Mouse (Mus musculus) urinary bladder, postnatal 4 days (tissue): ENCODE results near the gene Gpr37.
A peak's percentile ranks its signal among the peaks of the same experiment; 100 is the strongest.

Source experiments
- DNase-seq, 2 experiments: peaks; one replicate each; pipeline ENCODE4 v3.0.0; 2021 to 2022; ENCODE audit warnings: low spot score in 2 of 2

The Gpr37 gene

DNA sequence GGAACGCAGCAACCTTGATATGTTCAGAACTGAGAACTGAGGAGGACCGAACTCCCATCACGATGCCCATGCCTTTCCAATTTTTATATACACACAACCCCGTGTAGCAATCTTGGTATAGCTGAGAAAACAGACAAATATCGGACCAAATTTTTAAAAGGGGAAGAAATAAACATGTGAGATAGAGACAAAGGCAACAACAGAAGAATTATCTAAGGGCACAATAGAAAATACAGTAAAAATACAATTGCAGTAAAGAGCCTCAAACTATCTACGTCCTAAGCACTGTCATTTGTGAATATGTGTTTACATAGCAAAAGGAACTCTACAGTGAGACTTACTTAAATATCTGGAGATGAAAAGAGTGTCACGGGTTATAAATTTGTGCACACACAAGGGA, at the start of gene Gpr37:
Gene Gpr37, minus strand, starts transcription at position 101 of the 400 bp plus-strand sequence.
- no peak for DNase-seq

DNA sequence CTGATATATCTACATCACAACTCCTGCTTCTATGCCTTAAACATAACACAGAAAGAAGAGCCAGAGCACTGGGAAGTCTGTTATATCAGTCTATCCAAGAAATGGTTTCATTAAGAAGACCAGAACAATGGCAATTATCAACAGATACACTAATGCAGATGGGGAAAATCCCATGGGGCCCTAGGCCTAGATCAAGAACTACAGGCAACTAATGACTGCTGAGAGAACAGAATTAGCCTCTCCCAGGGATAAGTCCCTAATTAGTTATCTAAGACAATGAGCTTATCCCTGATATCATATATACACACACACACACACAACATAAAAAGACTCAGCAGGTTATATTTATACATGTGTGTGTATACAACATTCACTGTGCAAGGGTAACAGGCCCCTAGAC, 46.0 kb upstream of the Gpr37 start:
- no peak for DNase-seq

DNA sequence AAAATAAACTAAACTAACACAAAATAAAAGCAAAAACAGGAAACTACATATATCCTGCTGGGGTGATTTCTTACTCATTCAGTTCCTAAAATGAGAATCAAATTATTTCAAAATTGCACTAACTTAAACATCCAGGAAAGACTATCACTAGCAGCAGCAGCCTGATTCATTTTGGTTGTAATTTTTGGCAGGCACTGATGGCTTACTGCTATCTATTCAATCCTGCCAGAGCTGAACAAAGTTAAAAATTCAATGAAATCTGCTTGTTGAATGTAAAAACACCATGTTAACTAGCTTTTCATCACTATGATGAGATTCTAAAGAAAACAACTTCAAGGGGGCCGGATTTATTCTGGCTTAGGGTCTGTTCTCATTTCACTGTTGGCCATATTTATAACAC, 36.0 kb upstream of the Gpr37 start:
- DNase-seq, result no peak

GRCm38 (mm10) chr6:25710601-25711000, 20.1 kb upstream of the Gpr37 start:
- no peak for DNase-seq

DNA sequence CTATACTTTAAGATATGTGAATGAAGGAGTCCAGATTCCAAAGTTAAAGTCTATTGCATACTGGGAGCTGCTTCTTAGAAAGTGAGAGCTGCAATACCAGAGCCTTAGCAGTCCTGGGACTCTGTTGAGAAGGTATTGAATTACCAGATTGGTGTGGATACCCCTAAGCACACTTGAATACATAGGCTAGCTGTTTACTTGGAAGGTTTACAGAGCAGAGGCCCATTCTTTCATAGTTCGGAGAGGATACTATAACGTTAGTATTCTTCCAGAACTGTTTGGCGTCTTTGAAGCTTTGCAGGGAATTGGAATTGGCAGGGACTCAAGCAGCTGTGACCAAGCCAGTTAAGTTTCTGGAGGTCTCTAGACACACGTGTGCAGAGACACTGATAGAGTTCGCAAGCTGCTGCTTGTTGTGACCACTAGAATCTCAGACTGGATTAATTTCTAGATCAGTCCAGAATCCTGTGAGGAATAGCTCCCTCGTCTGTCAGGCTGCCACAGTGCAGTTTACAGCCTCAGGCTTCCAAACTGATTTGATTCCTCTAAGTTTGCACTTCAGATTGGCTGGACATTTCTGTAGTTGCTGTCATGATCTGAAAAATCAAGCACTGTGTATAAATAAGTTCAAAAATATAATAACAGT, 18.8 kb upstream of the Gpr37 start:
- peak in 1 of 2 experiments; percentile 18 for DNase-seq

GRCm38 (mm10) chr6:25699956-25700355, 9.4 kb upstream of the Gpr37 start:
- DNase-seq, result no peak

GRCm38 (mm10) chr6:25690284-25690605, 284 bp downstream of the Gpr37 start:
- no peak for DNase-seq

GRCm38 (mm10) chr6:25689520-25690283, 827 bp downstream of the Gpr37 start:
- DNase-seq, result peak; percentile 44 to 60

DNA sequence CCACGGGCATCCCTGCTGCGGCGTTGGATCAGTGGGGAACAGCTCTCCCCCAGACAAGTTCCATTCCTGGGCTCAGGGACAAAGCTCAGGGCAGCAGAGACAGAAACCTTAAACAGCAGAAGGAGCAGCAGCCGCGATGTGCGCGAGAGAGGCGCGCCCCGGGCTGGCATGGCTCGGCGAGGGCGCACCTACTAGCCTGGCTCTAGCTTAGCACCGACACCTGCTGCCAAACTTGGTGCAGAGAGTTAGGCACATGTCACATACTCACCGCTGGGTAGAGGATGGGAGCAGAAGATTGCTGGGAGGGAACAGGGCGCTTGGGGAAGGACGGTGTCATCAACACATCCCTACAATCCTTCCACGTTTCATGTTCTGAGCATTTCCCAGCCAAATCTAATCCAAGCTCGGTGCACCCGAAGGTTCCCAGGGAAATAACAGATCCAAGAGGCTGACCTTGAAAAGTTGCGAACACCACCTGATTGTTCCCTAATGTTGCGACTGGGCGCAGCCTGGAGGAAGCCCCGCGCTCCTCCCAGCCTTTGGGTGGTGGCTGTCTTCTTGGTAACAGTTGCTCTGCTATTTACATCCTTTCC, 1.5 kb downstream of the Gpr37 start:
- DNase-seq, result peak in 1 of 2 experiments; percentile 20

- no peak for DNase-seq
Observed at GRCm38 (mm10) chr6:25686760-25687200, 3.7 kb downstream of the Gpr37 start.

DNA sequence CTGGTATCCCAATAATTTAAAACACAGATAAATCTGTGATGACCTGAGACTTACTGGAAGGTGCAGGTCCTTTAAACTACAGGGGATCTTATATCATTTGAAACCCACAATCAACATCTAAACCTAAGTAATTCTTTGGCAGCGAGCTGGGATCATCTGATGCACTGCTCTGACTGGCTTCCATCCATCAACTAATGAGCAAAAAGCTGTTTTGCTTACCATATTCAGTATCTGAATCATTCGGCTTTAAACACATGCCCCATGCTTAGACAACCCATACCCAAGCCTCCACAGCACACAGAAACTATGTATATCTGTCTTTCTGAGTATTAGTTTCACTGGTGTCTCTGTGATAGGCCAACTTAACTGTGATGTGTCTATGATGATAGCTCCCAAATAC, 6.1 kb downstream of the Gpr37 start:
- DNase-seq, result no peak

DNA sequence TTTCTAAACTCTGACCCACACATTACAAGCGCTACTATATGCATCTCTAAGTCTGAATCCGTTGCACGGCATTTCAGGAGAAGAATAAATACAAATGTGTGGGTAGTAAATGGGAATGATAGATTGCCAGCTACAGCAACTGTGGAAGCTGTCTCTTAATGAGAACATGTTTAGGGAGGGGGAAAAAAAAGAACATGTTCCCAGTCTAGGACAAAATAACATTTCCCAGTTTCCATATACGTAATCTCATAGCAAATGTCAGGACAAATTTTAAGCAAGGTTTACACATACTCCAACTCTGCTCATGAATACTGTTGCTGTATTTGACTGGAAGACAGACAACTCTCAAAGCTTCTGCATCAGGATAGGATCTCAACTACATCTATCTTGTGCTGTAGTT, 15.4 kb downstream of the Gpr37 start:
- no peak for DNase-seq

- DNase-seq, result no peak
Observed at GRCm38 (mm10) chr6:25673801-25674200, 16.7 kb downstream of the Gpr37 start.

DNA sequence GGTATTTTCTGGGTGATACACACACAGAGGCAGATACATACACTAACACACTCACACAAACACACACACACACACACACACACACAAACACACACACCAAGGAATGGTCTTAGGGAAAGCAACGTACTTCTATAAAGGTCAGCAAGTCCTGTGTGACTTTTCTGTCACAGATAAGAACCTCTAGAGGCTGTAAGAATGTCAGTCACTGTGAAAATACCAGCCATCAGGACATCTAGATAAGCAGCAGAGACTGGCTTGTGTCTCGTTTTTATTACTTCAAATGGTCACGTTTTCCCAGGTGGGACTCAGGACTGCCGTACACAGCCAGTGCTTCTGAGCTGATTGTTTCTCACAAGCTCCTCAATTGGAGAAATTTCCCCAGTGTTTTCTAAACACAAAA, 20.4 kb downstream of the Gpr37 start:
- no peak for DNase-seq

DNA sequence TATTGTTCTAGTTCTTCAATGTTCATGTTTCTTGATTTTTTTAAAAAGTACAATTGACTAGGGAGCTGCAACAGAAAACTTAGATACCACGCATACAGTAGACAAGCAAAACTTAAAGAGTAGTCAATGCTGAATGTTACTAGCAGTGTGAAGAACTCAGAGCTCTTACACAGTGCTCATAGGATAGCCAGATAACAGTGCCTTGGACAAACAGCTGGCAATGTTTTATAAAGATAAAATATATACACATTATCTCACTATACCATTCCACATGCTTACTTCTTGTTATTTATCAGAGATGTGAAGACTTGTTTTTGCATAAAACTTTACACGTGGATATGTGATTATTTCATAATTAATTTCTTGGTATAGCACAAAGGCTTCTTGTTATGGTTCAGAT, 26.6 kb downstream of the Gpr37 start:
- DNase-seq, result no peak

DNA sequence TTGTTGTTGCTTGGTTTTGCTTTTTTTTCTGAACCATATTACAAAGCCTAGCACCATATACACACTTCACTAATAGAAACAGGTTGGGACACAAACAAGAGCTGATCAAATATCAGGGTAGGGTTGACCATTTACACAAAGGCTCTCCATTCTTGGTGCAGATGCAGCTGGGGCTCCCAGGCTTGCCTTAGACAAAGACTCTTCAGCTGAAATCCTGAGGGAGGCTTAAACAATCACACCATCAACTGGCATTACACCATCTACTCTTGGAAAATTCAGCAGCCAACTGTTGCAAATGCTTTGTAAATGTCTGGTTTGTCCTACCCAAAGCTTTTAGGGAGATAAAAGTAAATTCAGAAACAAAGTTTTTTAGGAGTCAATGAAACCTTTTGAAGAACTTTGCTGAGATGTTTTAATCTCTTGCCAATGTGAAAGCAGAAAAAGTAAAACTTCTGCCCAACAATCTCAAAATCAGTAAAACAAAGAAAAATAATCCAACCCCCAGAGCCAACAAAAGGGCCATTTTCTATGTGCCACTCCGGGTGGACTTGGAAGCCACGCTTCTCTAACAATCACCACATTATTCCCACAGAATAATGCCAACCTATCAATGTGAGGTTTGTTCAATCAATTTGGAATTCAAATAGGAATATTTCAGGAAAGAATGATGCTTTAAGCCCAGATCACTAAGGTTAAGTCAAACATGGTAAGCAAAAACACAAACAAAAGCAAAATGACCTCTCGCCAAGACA, 30.4 kb downstream of the Gpr37 start:
- no peak for DNase-seq
